Mouse (Mus musculus) kidney, embryonic 15.5 days (tissue): ENCODE measurements around the gene Triobp. TPM values are rescaled to one million over a fixed set of nuclear protein-coding genes. Genes with fewer than 3 reads are reported as not detected.
"Not testable (repeated sequence)": the region's sequence is repeated elsewhere in the genome, so short reads cannot be mapped to it uniquely, and the experiment has no call there.

Source experiments
- ATAC-seq: fragments of 200-750 bp; cut with Nextera tagmentation; replicated peaks from 2 replicates; pipeline ENCODE4 v1.8.0; 2017; ENCODE audit warnings: moderate TSS enrichment; ENCODE audit not compliant: low FRiP score
- H3K27ac ChIP-seq: fragments of 300-500 bp; sonication (generic); 2 replicates; pipeline ENCODE4 v1.5.1; 2015; ENCODE audit warnings: mild to moderate bottlenecking, inconsistent platforms
- H3K27me3 ChIP-seq: fragments of 300-500 bp; sonication (generic); 2 replicates; pipeline ENCODE4 v1.6.1; 2015; ENCODE audit warnings: inconsistent platforms
- H3K36me3 ChIP-seq: fragments of 300-500 bp; sonication (generic); 2 replicates; pipeline ENCODE4 v1.6.1; 2015; ENCODE audit warnings: inconsistent platforms
- H3K4me1 ChIP-seq: fragments of 300-500 bp; sonication (generic); 2 replicates; pipeline ENCODE4 v1.6.1; 2015; ENCODE audit warnings: inconsistent platforms
- H3K4me2 ChIP-seq: fragments of 300-500 bp; sonication (generic); 2 replicates; pipeline ENCODE4 v1.6.1; 2015; ENCODE audit warnings: moderate library complexity, mild to moderate bottlenecking, inconsistent platforms
- H3K4me3 ChIP-seq: fragments of 300-500 bp; sonication (generic); replicated peaks from 2 replicates; pipeline ENCODE4 v1.5.1; 2015; ENCODE audit warnings: mild to moderate bottlenecking, inconsistent platforms
- H3K9ac ChIP-seq: fragments of 300-500 bp; sonication (generic); 2 replicates; pipeline ENCODE4 v1.6.1; 2015; ENCODE audit warnings: mild to moderate bottlenecking, inconsistent platforms
- H3K9me3 ChIP-seq: fragments of 300-500 bp; sonication (generic); replicated peaks from 2 replicates; pipeline ENCODE4 v1.6.1; 2016; ENCODE audit warnings: inconsistent platforms
- WGBS: fragments of 180-500 bp; shearing (Covaris S2); methylation state at CpG from one replicate; pipeline ENCODE4 v1.1.7; 2015; ENCODE audit warnings: mixed read lengths; 5-methylcytosine and 5-hydroxymethylcytosine counted together
- polyA plus RNA-seq: library from polyadenylated mRNA; unstranded; fragments of >200 nt; fragmentation: Nextera tagmentation; extraction: Ambion mirVana; gene quantifications from 2 replicates; pipeline ENCODE4 v1.2.1, GENCODE M21; 2015

Triobp gene
- polyA plus RNA-seq, 1 experiment from 2014 or later: 66.6 TPM

DNA sequence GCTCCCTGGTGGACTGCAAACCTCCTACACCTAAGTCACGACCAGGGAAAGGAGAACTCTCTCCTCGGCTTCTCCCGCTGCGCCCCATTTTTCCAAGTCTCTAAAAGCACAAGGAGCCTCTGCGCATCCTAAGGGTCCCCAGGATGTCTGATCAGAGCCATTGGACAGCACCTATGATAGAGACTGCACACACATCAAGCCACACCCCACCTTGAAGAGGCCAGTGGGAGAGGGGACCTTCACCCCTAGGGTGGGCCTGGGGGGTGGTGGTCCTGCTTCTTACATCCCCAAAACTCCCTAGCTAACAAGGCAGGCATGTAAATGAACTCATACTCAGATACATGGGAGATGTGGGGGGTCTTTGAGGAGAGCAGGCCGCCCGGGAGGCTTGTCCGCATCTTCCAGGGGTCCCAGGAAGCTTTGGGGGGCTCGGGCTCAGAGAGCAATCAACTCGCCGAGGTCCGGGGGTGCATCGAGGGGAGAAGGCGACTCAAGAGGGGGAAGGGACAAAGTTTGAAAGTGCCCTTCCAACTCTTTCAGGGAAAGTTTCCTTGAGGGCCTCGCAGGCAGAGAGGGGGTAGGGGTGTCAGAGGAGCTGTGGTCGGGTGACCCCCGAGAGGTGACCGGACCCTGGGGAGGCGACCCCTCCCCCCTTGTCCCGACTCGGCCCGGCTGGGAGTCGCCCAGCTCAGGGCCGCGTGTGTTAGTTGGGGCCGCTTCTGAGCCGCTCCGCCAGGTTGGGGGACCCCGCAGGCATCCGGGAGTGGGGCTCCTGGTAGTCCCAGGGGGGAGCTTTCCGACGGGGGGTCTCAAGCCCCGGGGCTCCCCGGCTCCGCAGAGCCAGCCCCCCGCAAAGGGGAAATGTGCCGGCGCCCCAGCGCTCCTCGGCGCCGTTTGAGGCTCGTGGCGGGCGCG is 80.0 kb downstream of the Triobp start:
- 5% methylated on average over 45 of the region's 46 CpGs for WGBS
- no peaks in the 10 kb centered on the region for H3K27me3 ChIP-seq
- no peaks in the 10 kb centered on the region for H3K9me3 ChIP-seq
- no peak for ATAC-seq
- peaks cover 60% of the 10 kb centered on the region for H3K4me1 ChIP-seq
- H3K4me2 ChIP-seq: peak overlapping the region; percentile 97
- peak overlapping the region; percentile 66 for H3K4me3 ChIP-seq
- peak overlapping the region; percentile 95 for H3K27ac ChIP-seq
- H3K9ac ChIP-seq: peak overlapping the region; percentile 99
- no peaks in the 10 kb centered on the region for H3K36me3 ChIP-seq

DNA sequence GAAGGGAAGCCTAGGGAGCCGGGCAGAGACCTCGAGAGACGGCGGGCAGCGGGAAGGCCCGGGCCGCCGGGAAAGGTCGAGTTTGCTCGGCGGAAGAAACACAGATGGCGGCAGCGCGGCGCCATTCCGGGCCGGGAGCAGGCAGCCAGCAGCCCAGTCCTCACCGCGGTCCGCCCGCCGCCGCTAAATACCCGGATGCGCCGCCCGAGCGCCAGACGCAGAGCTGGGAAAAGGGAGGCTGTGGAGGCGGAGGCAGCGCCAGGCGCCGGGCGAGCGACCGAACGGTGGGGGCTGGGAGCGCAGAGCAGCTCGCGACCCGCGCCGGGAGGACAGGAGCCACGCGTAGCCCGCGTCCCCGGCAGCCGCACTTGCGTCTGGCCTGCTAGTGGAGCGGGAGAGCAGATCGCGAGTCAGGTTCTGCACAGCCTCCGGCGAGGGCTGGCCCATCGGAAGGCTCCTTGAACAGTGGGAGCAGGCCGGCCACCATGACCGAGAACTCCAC is 80.8 kb downstream of the Triobp start, which contains the start of gene H1f0:
TSS of gene H1f0 (plus strand) at position 214 of the 502 bp plus-strand sequence.
- Histone ChIP-seq H3K27ac (peak within 1 kb of the TSS; percentile 95), H3K36me3 (no peaks in the 10 kb centered on the region), H3K4me3 (peak within 1 kb of the TSS; percentile 66), H3K4me2 (peak within 1 kb of the TSS; percentile 97), H3K9ac (peak within 1 kb of the TSS; percentile 99), H3K4me1 (peaks cover 57% of the 10 kb centered on the region), H3K27me3 (no peaks in the 10 kb centered on the region), H3K9me3 (no peaks in the 10 kb centered on the region)
- ATAC-seq: peak; percentile 50
- WGBS: 0% methylated on average over 58 of the region's 58 CpGs

DNA sequence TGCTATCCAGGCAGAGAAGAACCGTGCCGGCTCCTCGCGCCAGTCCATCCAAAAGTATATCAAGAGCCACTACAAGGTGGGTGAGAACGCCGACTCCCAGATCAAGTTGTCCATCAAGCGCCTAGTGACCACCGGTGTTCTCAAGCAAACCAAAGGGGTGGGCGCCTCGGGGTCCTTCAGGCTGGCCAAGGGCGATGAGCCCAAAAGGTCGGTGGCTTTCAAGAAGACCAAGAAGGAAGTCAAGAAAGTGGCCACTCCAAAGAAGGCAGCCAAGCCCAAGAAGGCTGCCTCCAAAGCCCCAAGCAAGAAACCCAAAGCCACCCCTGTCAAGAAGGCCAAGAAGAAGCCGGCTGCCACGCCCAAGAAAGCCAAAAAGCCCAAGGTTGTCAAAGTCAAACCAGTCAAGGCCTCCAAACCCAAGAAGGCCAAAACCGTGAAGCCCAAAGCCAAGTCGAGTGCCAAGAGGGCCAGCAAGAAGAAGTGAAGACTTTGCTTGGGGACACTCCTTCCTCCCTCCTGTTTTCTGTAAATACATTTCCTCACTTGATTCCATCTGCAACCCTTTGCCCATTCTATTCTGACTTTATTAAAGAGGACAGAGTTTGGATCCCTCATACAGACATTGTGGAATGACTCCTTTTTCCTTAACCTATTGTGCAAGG is 81.4 kb downstream of the Triobp start:
- 19% methylated on average over 16 of the region's 16 CpGs for WGBS
- Histone ChIP-seq H3K36me3 (no peaks in the 10 kb centered on the region), H3K4me1 (peaks cover 57% of the 10 kb centered on the region), H3K9me3 (no peaks in the 10 kb centered on the region), H3K4me2 (peak overlapping the region; percentile 97), H3K4me3 (peak overlapping the region; percentile 66), H3K27ac (peak overlapping the region; percentile 95), H3K9ac (peak overlapping the region; percentile 99), H3K27me3 (no peaks in the 10 kb centered on the region)
- ATAC-seq: no peak

DNA sequence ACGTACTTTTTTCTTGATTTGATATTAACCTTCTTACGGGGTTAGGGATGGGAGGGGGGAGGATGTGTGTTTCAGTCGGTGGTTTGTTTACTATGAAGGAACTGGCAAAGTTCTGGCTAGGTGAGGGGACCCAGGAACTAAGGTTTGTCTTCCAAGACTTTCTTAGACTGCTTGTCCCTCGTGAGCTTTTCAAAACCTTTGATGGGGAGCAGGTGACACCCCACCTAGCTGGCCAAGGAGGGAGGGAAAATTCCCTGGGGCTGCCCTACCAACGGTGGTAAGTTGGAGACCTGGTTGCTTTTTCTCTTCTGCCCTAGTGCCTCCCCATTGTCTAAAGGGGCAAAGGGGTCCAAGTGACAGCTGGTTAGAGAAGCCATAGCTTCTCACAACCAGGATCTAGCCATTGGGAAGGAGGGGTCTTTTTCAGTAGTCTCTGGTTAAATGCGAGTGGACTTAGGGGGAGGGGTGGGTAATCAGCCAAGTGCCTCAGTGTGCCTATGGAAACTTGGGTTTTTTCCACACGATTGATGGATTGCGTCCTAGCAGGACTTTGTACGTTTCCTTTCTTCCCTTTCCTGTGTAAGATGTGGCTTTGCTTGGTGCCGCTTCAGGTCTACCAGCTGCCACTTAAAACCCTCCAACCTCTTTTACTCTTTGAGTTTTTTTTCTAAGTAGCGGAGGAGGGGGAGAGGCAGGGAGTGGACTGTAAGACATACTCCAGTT is 82.2 kb downstream of the Triobp start:
- peak overlapping the region; percentile 97 for H3K4me2 ChIP-seq
- 0 out of 2 replicates have a peak, but pooled peaks cover 5% of the 10 kb centered on the region for H3K36me3 ChIP-seq
- WGBS: 2% methylated on average over 11 of the region's 11 CpGs
- peak overlapping the region; percentile 95 for H3K27ac ChIP-seq
- H3K9me3 ChIP-seq: no peaks in the 10 kb centered on the region
- H3K9ac ChIP-seq: peak overlapping the region; percentile 99
- peak overlapping the region; percentile 66 for H3K4me3 ChIP-seq
- no peaks in the 10 kb centered on the region for H3K27me3 ChIP-seq
- ATAC-seq: no peak
- H3K4me1 ChIP-seq: peaks cover 57% of the 10 kb centered on the region

DNA sequence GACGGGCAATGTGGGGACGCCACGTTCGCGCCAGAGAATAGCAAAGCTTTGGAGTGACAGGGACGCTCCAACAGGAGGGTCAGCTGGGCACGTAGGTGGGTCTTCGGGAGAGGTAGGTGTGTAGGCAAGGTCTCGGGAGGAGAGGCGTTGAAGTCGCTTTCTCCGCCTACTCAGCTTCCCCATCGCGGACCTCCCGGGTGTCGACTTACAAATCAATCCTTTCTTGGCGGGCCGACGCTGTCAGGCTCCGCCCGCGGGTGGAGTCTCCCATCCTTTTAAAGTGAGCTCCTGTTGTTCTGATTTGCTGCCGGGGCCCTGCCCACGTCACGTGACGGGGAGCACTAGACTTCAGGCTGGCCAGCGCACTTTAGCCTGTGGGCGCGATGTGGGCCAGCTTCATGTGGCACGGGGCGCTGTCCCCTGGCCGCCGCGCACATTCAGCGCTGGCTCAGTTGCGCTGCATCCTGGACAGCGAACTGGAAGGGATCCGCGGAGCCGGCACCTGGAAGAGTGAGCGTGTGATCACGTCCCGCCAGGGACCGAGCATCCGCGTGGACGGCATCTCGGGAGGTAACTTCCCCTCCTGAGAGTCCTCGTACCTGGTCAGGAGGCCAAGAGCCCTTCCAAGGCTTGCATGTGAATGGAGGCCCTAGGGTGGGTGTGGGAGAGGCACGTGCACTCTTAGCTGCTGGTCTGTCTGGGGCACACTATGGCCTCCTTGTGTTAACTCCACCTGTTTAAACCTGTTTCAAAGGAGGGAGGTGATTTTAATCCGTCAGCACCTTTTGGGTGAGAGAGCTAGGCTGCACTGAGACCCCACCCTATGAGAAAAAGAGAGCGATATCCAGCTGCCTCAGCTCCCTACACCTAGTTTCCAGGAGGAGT is 83.3 kb downstream of the Triobp start:
- H3K27me3 ChIP-seq: no peaks in the 10 kb centered on the region
- no peaks in the 10 kb centered on the region for H3K9me3 ChIP-seq
- H3K36me3 ChIP-seq: peaks cover 15% of the 10 kb centered on the region
- peaks cover 47% of the 10 kb centered on the region for H3K4me1 ChIP-seq
- under 1% methylated on average over 52 of the region's 52 CpGs for WGBS
- H3K9ac ChIP-seq: peak overlapping the region; percentile 99
- H3K27ac ChIP-seq: peak overlapping the region; percentile 95
- peak overlapping the region; percentile 97 for H3K4me2 ChIP-seq
- peak overlapping the region; percentile 66 for H3K4me3 ChIP-seq
- ATAC-seq: peak; percentile 90

DNA sequence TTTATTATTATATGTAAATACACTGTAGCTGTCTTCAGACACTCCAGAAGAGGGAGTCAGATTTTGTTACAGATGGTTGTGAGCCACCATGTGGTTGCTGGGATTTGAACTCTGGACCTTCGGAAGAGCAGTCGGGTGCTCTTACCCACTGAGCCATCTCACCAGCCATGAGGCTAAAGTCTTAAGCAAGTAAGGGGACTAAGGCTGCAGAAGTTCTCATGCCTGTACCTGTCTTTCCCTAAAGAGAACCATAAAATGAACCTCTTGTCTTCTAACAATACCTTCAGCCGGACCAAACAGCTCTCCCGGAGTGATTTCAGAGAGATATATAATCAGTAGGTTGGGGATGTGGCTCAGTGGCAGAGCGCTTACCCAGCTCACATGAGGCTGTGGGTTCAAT is 84.4 kb downstream of the Triobp start:
- not testable (repeated sequence) for H3K27me3 ChIP-seq, H3K4me2 ChIP-seq, H3K9ac ChIP-seq, ATAC-seq, H3K9me3 ChIP-seq, H3K4me3 ChIP-seq, H3K27ac ChIP-seq
- peaks cover 36% of the 10 kb centered on the region for H3K4me1 ChIP-seq
- 91% methylated on average over 5 of the region's 5 CpGs for WGBS
- peaks cover 26% of the 10 kb centered on the region for H3K36me3 ChIP-seq

DNA sequence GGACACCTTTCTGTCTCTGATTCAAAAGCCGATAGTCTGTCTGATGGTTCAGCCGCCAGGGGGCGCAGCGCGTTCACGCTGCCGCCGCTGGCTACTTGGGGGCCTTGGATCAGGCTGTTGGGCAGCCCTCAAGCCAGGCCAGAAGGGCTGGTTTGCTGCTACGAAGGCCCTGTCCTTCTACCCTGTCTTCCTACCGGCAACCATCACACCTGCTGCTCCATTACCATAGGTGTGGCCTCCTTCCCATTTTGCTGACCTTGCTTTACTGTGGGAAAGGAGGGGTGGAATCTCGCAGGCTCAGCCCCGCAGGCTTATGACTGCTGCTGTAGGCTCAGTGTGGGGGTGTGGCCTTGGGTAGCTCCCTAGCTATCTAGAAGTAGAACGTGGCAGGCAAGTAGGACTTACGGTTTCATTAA is 90.4 kb downstream of the Triobp start:
- 8% methylated on average over 14 of the region's 14 CpGs for WGBS
- Histone ChIP-seq H3K27ac (peak overlapping the region; percentile 61; the same call in 1 of the 2 replicates), H3K4me2 (peak overlapping the region; percentile 17; the same call in 1 of the 2 replicates), H3K4me1 (peaks cover 40% of the 10 kb centered on the region), H3K36me3 (peaks cover 32% of the 10 kb centered on the region), H3K27me3 (peaks cover 34% of the 10 kb centered on the region), H3K9me3 (no peaks in the 10 kb centered on the region), H3K9ac (no peak overlapping the region), H3K4me3 (no peak overlapping the region)
- ATAC-seq: no peak

DNA sequence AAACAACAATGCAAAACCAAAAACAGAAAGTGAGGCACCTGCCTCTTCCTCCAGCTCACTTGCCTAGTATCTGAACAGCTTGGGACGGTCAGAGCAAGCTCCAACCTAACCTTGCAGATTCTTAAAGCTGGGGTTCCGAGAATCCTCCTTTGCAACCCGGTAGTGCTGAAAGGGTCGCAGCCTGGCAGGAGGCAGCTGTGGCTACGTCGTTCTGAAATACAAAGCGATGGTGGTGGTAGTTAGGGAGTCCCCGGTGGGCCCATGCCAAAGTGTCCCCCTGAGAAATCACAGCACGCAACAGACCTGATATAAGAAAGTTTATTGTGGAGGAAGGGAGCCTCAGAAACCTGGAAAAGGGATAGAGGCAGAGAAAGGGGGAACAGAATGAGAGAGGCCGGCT is 90.8 kb downstream of the Triobp start:
- no peak for ATAC-seq

DNA sequence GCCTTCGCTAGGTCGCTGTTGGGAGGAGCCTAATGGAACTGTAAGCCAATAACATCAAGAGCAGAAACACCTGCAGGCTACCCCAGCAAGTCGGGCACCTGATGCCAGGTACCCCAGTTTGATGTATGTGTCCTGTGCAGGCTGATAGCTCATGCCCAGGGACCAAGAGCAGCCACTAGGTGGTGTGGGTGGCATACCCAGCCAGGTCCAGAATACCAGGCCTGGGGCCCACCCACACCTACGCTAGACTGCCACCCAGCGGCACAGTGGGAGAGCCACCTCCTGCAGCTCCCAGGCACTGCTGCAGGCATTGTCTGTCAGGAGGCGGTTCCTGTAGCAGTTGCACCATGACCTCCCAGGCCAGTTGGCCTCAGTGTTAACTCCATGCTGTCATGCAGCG is 91.3 kb downstream of the Triobp start:
- peaks cover 48% of the 10 kb centered on the region for H3K4me1 ChIP-seq
- WGBS: 10% methylated on average over 7 of the region's 7 CpGs
- no peak overlapping the region for H3K9ac ChIP-seq
- H3K9me3 ChIP-seq: no peaks in the 10 kb centered on the region
- H3K4me2 ChIP-seq: no peak overlapping the region
- ATAC-seq: peak; percentile 69
- H3K27me3 ChIP-seq: peaks cover 43% of the 10 kb centered on the region
- peaks cover 32% of the 10 kb centered on the region for H3K36me3 ChIP-seq
- no peak overlapping the region for H3K27ac ChIP-seq
- H3K4me3 ChIP-seq: no peak overlapping the region

More for the DNA sequence above, 90.8 kb downstream of the Triobp start:
- 76% methylated on average over 10 of the region's 10 CpGs for WGBS
- Histone ChIP-seq H3K4me2 (no peak overlapping the region; the same call in 1 of the 2 replicates), H3K9me3 (no peaks in the 10 kb centered on the region), H3K27ac (peak overlapping the region; percentile 61; the same call in 1 of the 2 replicates), H3K36me3 (peaks cover 32% of the 10 kb centered on the region), H3K4me3 (no peak overlapping the region), H3K4me1 (peaks cover 44% of the 10 kb centered on the region), H3K27me3 (peaks cover 38% of the 10 kb centered on the region), H3K9ac (no peak overlapping the region)

DNA sequence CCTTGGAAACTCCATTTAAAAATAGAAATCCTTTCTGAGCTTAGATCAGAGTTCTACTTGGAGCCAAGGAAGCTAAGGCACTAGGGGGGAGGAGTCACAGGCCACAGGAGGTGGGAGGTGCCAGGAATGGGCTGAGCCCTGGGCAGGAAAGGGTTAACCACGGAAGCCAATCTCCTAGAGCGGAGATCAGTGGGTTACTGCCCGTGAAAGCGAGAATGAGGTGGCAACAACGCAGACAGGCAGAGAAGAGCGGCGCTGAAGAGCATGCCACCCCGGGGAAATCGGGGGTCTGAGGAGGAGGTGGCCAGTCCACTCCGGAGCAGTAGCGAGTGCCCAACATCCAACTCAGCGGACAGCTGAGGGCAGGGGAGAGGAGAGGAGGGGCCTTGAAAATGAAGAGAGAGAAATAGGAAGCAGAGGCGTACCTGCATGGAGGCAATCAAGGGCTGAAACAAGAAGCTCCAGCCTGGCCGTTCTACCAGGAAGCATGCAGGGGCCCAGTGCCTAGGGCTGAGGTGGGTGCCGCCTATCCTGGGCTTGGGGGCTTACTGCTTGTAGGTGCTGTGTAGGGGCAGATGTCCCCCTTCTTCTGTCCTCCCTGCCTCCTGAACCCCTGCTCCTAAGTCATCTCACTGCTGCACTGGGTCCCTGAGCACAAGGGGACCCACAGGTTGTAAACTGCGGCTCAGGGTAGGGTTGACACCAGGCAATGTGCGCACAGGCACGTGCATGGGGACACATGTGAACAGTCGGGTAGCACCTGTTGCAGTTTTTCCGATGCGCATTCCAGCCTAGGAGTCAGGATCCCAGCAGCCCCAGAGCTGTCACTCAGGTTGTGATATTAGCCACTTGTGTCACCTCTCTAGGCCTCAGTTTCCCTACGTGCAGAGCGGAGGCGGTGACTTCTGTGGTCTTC is 93.2 kb downstream of the Triobp start:
- Histone ChIP-seq H3K9me3 (no peaks in the 10 kb centered on the region), H3K9ac (peak overlapping the region; percentile 12; the same call in 1 of the 2 replicates), H3K27me3 (peaks cover 44% of the 10 kb centered on the region), H3K4me2 (peak overlapping the region; percentile 63), H3K4me1 (peaks cover 58% of the 10 kb centered on the region), H3K4me3 (peak overlapping the region; percentile 34), H3K27ac (no peak overlapping the region), H3K36me3 (peaks cover 17% of the 10 kb centered on the region)
- ATAC-seq: no peak
- 18% methylated on average over 24 of the region's 24 CpGs for WGBS
